Mouse (Mus musculus): ENCODE data around the gene Prtg. TPM values are rescaled to one million over a fixed set of nuclear protein-coding genes. Genes with fewer than 3 reads are reported as not detected.
A peak's percentile ranks its signal among the peaks of the same experiment; 100 is the strongest.

Prtg gene
- total RNA-seq (2021): under 1 TPM in 1 of 2 experiments, not detected in 1; 0.07 TPM
- long read RNA-seq, experiment 1, partial matches to known transcripts: 0 of 1 reads
- long read RNA-seq, experiment 1, other reads (novel, unspliced or antisense): 1 of 1 reads
- long read RNA-seq, experiment 2: 0 reads

- peak; percentile 23 to 43 for DNase-seq (ENCODE audit: low spot score in 2 of 2)
Observed at GRCm38 (mm10) chr9:72806731-72807419, at the start of gene Prtg. Prtg (plus strand) TSS chr9:72806874.

DNA sequence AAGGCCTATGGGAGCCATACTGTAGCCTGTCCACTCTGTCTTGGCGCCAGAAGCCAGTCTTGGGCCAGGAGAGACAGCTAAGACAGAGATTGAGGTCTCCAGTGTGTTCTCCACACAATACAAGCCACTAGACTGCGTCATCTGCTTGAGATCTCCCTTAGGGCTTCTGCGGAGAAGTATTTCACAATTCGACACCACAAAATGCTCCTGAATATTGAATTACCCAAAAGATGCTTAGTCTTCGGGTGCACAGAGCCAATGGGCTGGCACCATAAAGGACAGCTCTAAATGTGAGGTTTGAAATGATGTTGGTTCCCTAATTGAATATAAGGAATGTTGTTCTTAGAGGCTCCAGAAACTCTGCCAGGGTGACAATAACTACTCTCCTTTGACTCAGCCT, 49.5 kb upstream of the Prtg start:
- no peak for DNase-seq (ENCODE audit: low spot score in 2 of 2)

GRCm38 (mm10) chr9:72758705-72759131, 48.0 kb upstream of the Prtg start:
- DNase-seq (ENCODE audit: low spot score in 2 of 2): no peak

DNA sequence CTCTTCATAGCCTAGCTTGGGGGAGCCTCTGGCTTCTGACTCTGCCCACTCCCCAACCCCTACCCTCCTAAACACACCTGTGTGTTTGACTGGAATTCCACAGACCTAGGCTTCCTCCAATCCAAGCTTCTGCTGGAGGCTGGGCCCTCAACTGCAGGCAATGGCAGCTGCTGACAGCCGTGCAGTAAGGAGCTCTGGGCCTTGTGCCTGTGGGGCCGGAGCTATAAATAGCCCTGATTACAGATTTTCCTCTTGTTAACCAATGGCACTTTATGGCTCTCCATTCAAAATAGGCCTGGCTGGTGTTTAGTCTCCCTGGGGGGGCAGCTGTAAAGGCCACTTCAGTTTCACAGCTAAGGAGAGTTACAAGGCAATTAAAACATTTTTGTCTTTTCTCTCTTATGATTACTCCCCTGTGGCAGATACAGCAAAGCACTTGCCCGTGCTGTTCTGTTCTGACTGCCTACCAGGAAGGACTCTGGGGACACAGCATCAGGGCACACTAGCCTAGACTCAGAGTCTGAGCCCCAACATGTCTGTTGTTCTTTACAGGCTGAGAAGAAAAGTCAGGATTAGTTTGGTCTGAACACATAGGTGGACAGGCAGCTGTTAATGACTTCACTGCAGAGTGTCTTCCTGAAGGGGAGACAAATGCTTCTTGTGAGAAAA, 43.5 kb upstream of the Prtg start:
- no peak for DNase-seq (ENCODE audit: low spot score in 2 of 2)

DNA sequence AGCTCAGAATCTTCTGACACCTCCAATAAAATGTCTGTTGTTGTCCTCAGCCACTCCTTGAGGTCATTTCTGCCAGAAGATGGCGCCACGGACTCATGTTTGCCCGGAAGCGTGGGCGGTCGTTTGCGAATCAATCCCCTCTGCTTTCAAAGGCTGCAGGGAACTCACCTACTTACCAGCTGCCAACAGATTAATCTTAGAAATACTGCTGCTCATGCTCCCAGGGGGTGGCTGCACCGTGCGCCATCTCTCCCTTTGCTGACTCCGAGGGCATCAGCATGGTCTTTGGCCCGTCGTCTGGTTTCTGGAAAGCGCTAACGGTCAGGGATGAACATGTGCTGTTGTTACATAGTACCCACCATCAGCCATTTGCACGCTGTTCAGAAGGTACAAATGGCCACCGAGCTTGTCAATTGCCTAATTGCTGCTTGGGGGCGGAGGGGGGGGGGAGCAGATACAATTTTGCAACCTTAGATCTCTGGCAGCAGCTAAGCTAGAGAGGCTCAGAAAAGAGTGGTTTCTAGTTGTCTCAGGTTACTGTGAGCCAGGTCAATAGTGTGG, 39.8 kb upstream of the Prtg start:
- peak; percentile 83 to 87 for DNase-seq (ENCODE audit: low spot score in 2 of 2)

GRCm38 (mm10) chr9:72775022-72775421, 31.7 kb upstream of the Prtg start:
- no peak for DNase-seq (ENCODE audit: low spot score in 2 of 2)

- no peak for DNase-seq (ENCODE audit: low spot score in 2 of 2)
Observed at GRCm38 (mm10) chr9:72779004-72779403, 27.7 kb upstream of the Prtg start.

GRCm38 (mm10) chr9:72779733-72780132, 26.9 kb upstream of the Prtg start:
- no peak for DNase-seq (ENCODE audit: low spot score in 2 of 2)

DNA sequence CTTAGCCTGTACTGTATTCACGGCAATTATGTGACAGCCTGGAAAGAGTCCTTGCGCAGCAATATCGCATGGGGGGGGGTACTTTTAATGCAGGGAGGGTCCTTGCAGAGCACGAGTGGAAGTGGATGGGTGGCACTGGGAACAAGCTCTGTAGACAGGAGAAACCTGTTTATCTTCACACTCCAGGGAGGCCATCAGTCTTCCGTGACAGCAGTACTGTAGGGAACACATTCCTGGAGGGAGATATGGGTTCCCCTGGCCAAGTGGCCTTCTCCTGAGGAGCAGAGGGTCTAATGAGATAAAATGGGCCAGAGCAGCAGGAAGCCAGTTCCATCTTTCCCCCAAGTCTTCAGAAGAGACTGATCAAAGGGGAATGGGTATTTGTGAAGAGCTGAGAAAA, 26.0 kb upstream of the Prtg start:
- DNase-seq (ENCODE audit: low spot score in 2 of 2): no peak

DNA sequence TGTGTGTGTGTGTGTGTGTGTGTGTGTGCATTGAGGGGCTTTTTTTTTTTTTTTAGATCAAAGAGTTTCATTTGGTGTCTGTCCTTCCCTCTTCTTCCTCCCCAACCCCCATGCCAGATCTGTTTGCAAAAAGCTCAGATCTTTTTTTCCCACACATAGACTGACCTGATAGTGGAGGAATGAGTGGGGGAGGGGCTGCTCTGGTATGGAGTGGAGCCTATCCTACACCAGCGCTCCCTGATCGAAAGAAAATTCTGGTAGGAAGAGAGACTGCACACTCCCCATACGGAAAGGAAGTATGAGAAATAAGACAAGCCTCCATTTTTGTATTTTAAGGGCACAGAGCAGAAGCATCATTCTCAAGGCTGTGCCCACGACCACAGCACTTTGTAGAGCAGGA, 25.2 kb upstream of the Prtg start:
- DNase-seq (ENCODE audit: low spot score in 2 of 2): no peak

- no peak for DNase-seq (ENCODE audit: low spot score in 2 of 2)
Observed at GRCm38 (mm10) chr9:72782121-72782520, 24.6 kb upstream of the Prtg start.

DNA sequence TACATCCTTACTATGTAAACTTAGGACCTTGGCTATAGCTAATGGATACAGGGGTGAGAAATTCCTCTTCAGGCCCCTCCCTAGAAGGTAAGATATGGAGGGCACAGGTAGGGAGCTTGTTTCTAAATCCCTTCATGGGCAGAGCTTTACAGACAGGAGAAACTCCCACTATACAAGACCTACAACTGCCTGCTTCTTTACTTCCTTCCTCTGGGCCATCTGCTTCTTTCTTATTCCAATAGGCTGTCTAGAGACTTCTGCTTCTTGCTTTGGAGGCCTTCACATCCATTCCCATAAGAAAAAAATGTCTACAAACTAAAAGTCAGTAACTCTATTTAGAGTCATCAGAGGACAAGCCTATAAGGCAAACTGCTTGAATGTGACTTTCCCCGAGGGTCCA, 18.9 kb upstream of the Prtg start:
- no peak for DNase-seq (ENCODE audit: low spot score in 2 of 2)

DNA sequence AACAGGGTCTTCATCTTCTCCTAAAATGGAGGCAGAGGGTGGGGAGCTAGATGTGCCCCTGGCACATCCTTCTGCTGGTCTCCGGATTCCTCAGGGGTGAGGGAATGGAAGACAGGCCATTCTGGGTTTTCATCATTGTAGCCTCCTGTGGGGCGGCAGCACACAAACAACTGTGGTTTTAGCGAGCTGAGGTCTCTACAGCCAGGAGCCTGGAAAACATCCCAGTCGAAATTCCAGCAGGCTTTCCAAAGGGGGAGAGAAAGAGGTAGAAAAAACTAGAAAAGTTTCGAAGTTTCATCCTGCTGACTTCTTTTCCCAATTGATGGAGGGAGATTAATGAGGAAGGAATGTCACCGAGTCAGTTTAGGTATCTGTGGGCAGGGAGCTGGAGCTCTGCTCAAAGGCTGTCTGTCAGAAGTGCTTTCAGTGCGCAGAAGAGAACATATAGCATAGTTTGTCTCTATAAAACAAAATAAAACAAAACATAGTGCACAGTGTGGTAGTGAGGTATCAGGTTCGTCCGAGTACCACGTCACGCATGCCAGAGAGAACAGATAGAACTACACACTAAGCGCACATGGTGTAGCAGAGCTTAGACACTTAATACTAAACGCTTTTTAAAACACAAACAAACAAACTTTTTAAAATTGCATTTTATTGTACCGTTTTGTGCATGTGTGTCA, 16.0 kb upstream of the Prtg start:
- DNase-seq (ENCODE audit: low spot score in 2 of 2): no peak

DNA sequence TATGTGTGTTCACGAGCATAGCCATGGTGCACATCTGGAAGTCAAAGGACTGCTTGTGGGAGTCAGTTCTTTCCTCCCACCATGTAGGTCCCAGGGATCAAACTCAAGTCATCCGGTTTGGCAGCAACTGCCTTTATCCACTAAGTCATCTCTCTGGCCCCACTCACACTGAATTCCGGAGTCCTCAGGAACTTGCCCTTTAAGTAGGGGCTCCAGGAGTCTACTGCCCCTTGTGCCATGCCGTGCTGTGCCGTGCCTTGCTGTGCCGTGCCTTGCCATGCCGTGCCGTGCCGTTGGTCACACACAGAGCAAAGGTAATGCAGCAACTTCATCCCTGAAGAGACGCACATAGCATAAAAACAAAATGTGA, 15.5 kb upstream of the Prtg start:
- no peak for DNase-seq (ENCODE audit: low spot score in 2 of 2)

DNA sequence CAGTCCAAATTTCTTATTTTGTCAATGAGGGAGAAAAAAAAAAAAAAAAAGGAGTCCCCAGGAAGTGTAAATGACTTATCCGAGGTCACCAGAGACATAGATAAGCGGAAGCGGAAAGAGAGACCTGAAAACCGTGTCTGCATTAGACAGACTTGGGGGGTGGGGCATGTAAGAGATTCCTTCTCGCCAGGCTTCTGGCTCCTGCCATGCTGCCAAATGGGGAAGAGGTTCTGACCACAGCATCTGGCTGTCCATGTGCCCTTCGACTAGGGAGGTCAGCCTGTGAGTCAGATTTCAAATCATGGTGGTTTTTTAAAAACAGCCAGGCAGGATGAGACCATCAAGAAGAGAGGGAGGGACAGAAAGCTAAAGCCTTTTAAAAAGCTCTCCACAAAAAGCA, 15.0 kb upstream of the Prtg start:
- DNase-seq (ENCODE audit: low spot score in 2 of 2): peak; percentile 21 to 27

DNA sequence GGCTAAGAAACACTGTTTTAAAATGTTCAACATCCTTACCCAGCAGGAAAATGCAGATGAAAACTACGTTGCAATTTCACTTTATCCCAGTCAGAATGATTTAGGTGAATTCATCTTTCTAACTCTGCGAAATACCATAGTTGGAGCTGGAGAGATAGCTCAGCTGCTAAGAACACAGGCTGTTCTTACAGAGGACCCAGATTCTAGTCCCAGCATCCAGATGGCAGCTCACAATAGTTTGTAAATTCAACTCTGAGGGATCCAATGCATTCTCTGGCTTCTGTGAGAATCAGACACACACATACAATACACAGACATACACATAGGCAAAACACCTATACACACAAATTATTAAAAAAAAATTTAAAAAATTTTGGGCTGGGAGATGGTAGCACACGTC, 11.4 kb upstream of the Prtg start:
- DNase-seq (ENCODE audit: low spot score in 2 of 2): no peak

DNA sequence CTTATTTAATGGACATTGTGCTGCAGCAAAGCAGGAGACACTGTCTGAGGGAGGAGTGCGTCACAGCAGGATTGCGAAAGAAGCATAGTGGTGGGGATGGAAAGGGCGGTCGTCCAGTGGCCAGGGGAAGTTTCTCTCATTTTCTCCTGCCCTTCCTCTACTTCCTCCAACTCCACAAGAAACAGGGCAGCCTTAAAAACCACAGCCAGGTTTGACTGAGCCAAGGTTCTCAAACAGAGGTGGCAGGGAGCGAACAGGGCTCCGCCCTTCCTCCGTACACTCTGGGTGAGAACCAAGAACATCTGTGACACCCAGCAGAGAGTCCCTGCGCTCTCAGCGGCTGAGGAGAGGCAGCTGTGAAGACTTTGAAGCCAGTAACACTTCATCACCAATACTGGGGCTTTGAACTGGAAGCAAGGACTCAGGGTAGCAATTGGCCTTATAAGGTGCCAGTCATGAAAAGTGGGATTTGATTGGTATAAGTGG, 9.5 kb upstream of the Prtg start:
- peak in 1 of 2 experiments; percentile 23 for DNase-seq (ENCODE audit: low spot score in 2 of 2)

- DNase-seq (ENCODE audit: low spot score in 2 of 2): no peak
Observed at GRCm38 (mm10) chr9:72803280-72803679, 3.4 kb upstream of the Prtg start.

GRCm38 (mm10) chr9:72806146-72806545, 528 bp upstream of the Prtg start:
- DNase-seq (ENCODE audit: low spot score in 2 of 2): no peak

DNA sequence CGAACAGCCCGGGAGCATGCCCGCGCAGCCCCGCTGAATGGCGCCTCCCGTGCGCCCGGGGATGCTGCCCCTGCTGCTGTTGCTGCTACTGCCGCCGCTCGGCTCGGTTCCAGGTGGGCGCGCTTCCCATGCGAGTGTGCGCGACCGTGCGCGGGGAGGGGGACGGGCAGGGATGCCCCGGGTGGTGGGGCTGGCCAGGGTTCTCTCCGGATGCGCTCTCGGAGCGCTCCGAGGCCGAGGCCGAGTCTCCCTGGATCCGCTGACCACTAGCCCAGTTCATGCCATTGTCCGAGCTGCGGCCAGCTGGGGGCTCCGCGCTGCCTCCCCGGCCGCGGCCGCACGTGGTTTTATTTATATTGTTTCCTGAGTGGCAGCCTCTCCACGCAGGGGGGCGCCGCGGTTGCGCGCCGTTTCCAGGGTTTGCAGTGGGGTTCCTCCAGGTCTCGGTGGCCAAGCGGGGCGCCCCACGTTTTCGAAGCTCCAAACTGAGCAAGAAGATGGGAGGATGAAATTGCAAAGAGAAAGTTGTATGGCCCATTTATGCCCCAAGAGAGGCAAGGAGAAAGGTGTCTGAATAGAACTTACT, 839 bp downstream of the Prtg start:
- peak; percentile 17 to 33 for DNase-seq (ENCODE audit: low spot score in 2 of 2)

GRCm38 (mm10) chr9:72808176-72808575, 1.5 kb downstream of the Prtg start:
- no peak for DNase-seq (ENCODE audit: low spot score in 2 of 2)

Data from adrenal gland, adult 18-20 months (tissue).